Mouse (Mus musculus) hindbrain, embryonic 13.5 days (tissue): ENCODE measurements around the gene Rmi2. TPM values are rescaled to one million over a fixed set of nuclear protein-coding genes. Genes with fewer than 3 reads are reported as not detected.

Experiments used
- polyA plus RNA-seq: library from polyadenylated mRNA; unstranded; fragments of >200 nt; fragmentation: Nextera tagmentation; extraction: Ambion mirVana; gene quantifications from 2 replicates; pipeline ENCODE4 v1.2.1, GENCODE M21; 2015

Rmi2 gene
- polyA plus RNA-seq, 1 experiment from 2014 or later, result 0.39 TPM

Other genes starting within 250 kb of the Rmi2 start
- 3.6 TPM in 2 replicates for gene Socs1, start 49.5 kb upstream of the Rmi2 start, polyA plus RNA-seq
- gene Tnp2, start 46.4 kb upstream of the Rmi2 start, polyA plus RNA-seq, result not detected in 2 replicates
- gene Prm3, start 44.1 kb upstream of the Rmi2 start, polyA plus RNA-seq, result not detected in 2 replicates
- not detected in 2 replicates for gene Prm2, start 38.9 kb upstream of the Rmi2 start, polyA plus RNA-seq
- gene Prm1, start 29.2 kb upstream of the Rmi2 start, polyA plus RNA-seq, result not detected in 2 replicates
- not detected in 2 replicates for gene Gm11172, start 22.1 kb upstream of the Rmi2 start, polyA plus RNA-seq
- 145 TPM in 2 replicates for gene Snn, start 225.9 kb downstream of the Rmi2 start, polyA plus RNA-seq
- gene Litaf, start 231.1 kb downstream of the Rmi2 start, polyA plus RNA-seq, result 36.4 and 40.6 TPM in 2 replicates